Comparison of ENCODE assay signal across 10 mouse cellular contexts in the genomic region with DNA sequence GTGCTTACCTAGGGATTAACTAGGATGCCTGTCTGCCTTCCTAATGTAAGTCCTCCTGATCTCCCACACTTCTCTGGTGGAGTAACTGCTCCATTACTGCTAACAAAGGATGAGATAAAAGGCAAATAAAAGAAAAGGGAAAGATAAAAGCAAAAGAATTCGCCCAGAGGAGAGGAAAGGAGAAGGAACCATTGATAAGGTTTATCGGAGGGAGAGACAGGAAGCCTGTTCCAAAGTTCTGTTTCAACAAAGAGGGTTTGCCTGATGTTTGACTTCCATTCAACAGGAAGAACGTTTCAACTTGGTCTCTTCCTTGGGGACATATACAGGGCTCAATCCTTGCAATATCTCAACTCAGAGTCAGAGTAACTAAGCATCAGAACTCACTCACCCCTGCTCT. TPM values are rescaled to one million over a fixed set of nuclear protein-coding genes. Genes with fewer than 3 reads are reported as not detected.
"Had no signal": no experiment of that assay in that cellular context is flagged by ENCODE, and none has a peak within 500 bp of the region (broad histone marks: within the 10 kb centered on the region; RNA-seq: fewer than 3 reads in every experiment).

No protein-coding gene starts in this region.

- H3K27me3 ChIP-seq: neural tube, embryonic 12.5 days had no signal

- H3K4me2 ChIP-seq: neural tube, embryonic 12.5 days had no signal

- H3K27ac ChIP-seq: kidney, postnatal 0 days; liver, embryonic 14.5 days; neural tube, embryonic 12.5 days; stomach, postnatal 0 days had no signal

- H3K4me1 ChIP-seq: neural tube, embryonic 12.5 days had no signal

- DNase-seq: kidney, adult 9 months; kidney, postnatal 36 days; left cerebral cortex, postnatal 4 days; lung, adult 18-20 months; midbrain, embryonic 14.5 days had no signal

- H3K9ac ChIP-seq: liver, embryonic 14.5 days; neural tube, embryonic 12.5 days had no signal

- H3K36me3 ChIP-seq: neural tube, embryonic 12.5 days had no signal

- H3K4me3 ChIP-seq: neural tube, embryonic 12.5 days had no signal

- H3K9me3 ChIP-seq: neural tube, embryonic 12.5 days had no signal

RNA-seq across cellular contexts. Expression of a gene that starts 39.3 kb away (rescaled TPM):
- total RNA-seq: neutrophil, adult 5-6 weeks had no signal
